Mouse (Mus musculus) brain, adult 10 weeks (tissue): Measurements from ENCODE around the gene Scrg1. TPM values are rescaled to one million over a fixed set of nuclear protein-coding genes. Genes with fewer than 3 reads are reported as not detected.

Experiments
- polyA plus RNA-seq: library from polyadenylated mRNA; stranded (reverse); fragments of 350-450 nt; fragmentation: Illumina TruSeq; extraction: RNeasy Lipid Tissue Mini Kit (QIAGEN cat#74804); gene quantifications from one replicate; pipeline ENCODE4 v1.2.3, GENCODE M21; 2015; ENCODE audit warnings: low read depth, low replicate concordance

The Scrg1 gene
- polyA plus RNA-seq: 76.7 TPM

GRCm38 (mm10) chr8:57455765-57456164, at the start of gene Scrg1:
Gene Scrg1, plus strand, starts transcription at chr8:57455923.

GRCm38 (mm10) chr8:57487441-57488155, 31.9 kb downstream of the Scrg1 start, which contains the start of gene Sap30:
Gene Sap30, minus strand, starts transcription at chr8:57487860.

GRCm38 (mm10) chr8:57511316-57512118, 55.8 kb downstream of the Scrg1 start, which contains the start of gene Hmgb2:
Gene Hmgb2, plus strand, starts transcription at chr8:57511907.

Other genes starting within 250 kb of the Scrg1 start
- not detected for gene Hand2, start 134.9 kb upstream of the Scrg1 start, polyA plus RNA-seq
- gene Sap30, start 31.9 kb downstream of the Scrg1 start, polyA plus RNA-seq: 8.5 TPM
- 5.9 TPM for gene Hmgb2, start 56.0 kb downstream of the Scrg1 start, polyA plus RNA-seq
- 7.7 TPM for gene Galnt7, start 197.1 kb downstream of the Scrg1 start, polyA plus RNA-seq